Mouse (Mus musculus): ENCODE measurements around the gene Fap.

DNA sequence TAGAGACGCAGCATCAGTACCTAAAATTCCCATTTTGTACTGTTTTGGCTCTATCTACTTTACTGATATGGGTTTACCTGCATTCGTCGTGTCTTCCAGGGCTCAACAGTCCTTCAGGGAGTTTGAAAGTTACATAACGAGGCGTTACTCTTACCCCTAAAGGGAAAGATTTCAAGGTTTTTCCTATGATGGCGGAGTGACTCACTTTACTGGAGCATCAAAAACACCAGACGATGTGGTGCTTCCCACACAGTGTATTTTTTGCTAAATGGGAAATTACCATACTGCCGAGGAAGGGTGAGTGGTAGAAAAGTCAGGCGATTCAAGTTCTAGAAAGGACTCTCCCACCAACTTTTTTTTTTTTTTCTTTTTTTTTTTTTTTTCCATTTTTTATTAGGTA, 47.5 kb downstream of the Fap start:
- TF ChIP-seq HCFC1 (IDR thresholded peaks at IDR 0.05; ENCODE audit: borderline replicate concordance, insufficient read depth, low read length): no peak
- TF ChIP-seq ZC3H11A (IDR thresholded peaks at IDR 0.05; ENCODE audit: borderline replicate concordance, low read depth, low read length): no peak
- TF ChIP-seq ZNF384 (IDR thresholded peaks at IDR 0.05; ENCODE audit: low read depth, low read length): no peak
